Mouse (Mus musculus): ENCODE data around the gene Mybpc2.

Mybpc2 gene

DNA sequence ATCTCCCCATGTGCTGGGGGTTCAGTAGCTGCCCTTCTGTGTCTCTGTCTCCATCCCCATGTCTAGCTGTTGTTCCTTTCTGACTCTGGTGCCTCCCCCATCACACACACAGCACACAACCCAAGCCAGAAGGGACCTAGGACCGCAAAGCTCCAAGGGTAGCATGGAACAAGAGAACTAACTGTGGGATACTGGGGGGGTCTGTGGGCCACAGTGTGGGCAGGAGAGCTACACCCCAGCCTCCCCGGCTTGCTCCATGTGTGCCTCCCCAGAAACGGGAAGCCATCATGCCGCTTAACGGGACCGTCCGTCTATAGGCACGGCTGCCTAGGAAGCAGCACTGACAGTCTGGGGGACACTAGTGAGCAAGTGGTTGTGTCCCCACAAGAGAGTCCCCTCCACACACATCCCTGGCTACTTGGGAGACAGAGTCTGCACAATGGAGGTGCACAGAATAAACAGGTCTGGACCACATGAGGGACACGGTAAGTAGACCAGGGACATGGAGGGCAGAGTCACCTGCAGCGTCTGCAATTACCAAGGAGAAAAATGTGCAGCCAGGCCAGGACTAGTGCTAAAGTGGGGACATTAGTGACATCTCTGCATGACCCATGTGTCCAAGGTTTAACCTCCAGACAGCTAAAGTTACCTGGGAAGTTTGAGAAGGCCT lies 60.8 kb downstream of the Mybpc2 start:
- no peak for DNase-seq (ENCODE audit: low read depth, low spot score)

GRCm38 (mm10) chr7:44463056-44463425 lies 61.4 kb downstream of the Mybpc2 start:
- no peak for DNase-seq (ENCODE audit: low read depth, low spot score)

- no peak for DNase-seq (ENCODE audit: low read depth, low spot score)
Observed at GRCm38 (mm10) chr7:44462218-44463055, 62.0 kb downstream of the Mybpc2 start.

DNA sequence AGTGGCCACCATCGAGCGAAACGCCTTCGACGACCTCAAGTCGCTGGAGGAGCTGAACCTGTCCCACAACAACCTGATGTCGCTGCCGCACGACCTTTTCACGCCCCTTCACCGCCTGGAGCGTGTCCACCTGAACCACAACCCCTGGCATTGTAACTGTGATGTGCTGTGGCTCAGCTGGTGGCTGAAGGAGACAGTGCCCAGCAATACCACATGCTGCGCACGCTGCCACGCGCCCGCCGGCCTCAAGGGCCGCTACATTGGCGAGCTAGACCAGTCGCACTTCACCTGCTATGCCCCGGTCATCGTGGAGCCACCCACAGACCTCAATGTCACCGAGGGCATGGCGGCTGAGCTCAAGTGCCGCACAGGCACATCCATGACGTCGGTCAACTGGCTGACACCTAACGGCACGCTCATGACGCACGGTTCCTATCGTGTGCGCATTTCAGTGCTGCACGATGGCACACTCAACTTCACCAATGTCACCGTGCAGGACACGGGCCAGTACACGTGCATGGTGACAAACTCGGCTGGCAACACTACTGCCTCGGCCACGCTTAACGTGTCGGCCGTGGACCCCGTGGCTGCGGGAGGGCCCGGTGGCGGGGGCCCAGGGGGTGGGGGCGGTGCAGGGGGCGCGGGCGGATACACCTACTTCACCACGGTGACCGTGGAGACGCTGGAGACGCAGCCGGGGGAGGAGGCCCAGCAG lies 62.8 kb downstream of the Mybpc2 start:
- no peak for DNase-seq (ENCODE audit: low read depth, low spot score)

- no peak for DNase-seq (ENCODE audit: low read depth, low spot score)
Observed at GRCm38 (mm10) chr7:44460767-44461502, 63.5 kb downstream of the Mybpc2 start.

DNA sequence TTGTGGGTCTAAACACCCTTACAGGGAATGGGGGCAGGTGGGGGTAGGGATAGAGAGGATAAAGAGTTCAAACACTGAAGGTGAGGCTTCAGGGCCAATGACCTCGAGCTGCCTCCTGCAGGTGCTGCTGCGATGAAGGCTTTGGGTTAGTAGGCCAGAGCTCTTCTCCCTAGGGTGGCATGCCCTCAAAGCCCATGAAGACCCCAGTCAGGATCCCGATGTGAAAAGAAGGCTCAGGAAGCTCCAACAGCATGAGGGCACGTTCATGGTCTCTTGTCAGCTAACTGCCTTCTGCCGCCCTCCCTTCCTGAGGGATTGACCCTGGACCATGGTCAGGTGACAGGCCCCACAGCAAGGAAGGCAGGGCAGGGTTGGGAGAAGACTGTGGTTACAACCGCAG lies 64.4 kb downstream of the Mybpc2 start:
- no peak for DNase-seq (ENCODE audit: low read depth, low spot score)

DNA sequence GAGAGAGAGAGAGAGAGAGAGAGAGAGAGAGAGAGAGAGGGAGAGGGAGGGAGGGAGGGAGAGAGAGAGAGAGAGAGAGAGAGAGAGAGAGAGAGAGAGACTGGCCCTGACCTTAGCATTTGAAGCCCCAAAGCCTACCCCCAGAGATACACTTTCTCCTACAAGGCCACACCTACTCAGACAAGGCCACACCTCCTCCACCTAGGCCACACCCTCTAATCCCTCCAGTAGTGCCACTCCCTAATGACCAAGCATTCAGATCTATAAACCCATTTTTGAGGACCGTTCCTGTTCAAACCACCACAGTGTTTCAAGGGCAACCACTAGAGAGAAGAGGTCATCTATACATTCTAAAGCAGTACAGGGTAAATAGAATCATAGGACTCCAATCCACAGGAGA lies 68.2 kb downstream of the Mybpc2 start:
- DNase-seq (ENCODE audit: low read depth, low spot score) = no peak

GRCm38 (mm10) chr7:44453256-44453655 lies 71.2 kb downstream of the Mybpc2 start:
- no peak for DNase-seq (ENCODE audit: low read depth, low spot score)
